Mouse (Mus musculus): ENCODE results near the gene Btg2. TPM values are rescaled to one million over a fixed set of nuclear protein-coding genes. Genes with fewer than 3 reads are reported as not detected.

Gene Btg2
- polyA plus RNA-seq, 1 experiment = 13.9 TPM

- peaks cover 53% of the 10 kb centered on the region for H3K4me1 ChIP-seq
- peaks cover 32% of the 10 kb centered on the region for H3K27me3 ChIP-seq (replicated peaks)
- H3K9me3 ChIP-seq = no peaks in the 10 kb centered on the region
- H3K4me3 ChIP-seq (replicated peaks) = no peak overlapping the region
- no peak for TF ChIP-seq FLI1 (IDR thresholded peaks at IDR 0.05; ENCODE audit: low read length)
- TF ChIP-seq GATA1 (IDR thresholded peaks at IDR 0.05; ENCODE audit: borderline replicate concordance, low read length) = no peak
- H3K36me3 ChIP-seq (replicated peaks; ENCODE audit: low read length) = no peaks in the 10 kb centered on the region
These were observed 29.4 kb downstream of the Btg2 start for GRCm38 (mm10) chr1:134049542-134049941.

GRCm38 (mm10) chr1:134048759-134049158 is 30.2 kb downstream of the Btg2 start:
- peaks cover 39% of the 10 kb centered on the region for H3K27me3 ChIP-seq (replicated peaks)

GRCm38 (mm10) chr1:134047431-134047830 is 31.5 kb downstream of the Btg2 start:
- no peaks in the 10 kb centered on the region for H3K9me3 ChIP-seq
- H3K36me3 ChIP-seq (replicated peaks; ENCODE audit: low read length) = no peaks in the 10 kb centered on the region
- no peak overlapping the region for H3K4me3 ChIP-seq (replicated peaks)
- TF ChIP-seq FLI1 (IDR thresholded peaks at IDR 0.05; ENCODE audit: low read length) (no peak), GATA1 (IDR thresholded peaks at IDR 0.05; ENCODE audit: borderline replicate concordance, low read length) (no peak)
- peaks cover 40% of the 10 kb centered on the region for H3K4me1 ChIP-seq
- H3K27me3 ChIP-seq (replicated peaks) = peaks cover 48% of the 10 kb centered on the region

More at GRCm38 (mm10) chr1:134048759-134049158, 30.2 kb downstream of the Btg2 start:
- Histone ChIP-seq H3K4me3 (replicated peaks) (peak overlapping the region; percentile 30), H3K9me3 (no peaks in the 10 kb centered on the region), H3K4me1 (peaks cover 47% of the 10 kb centered on the region), H3K36me3 (replicated peaks; ENCODE audit: low read length) (no peaks in the 10 kb centered on the region)
- TF ChIP-seq FLI1 (IDR thresholded peaks at IDR 0.05; ENCODE audit: low read length) = no peak
- TF ChIP-seq GATA1 (IDR thresholded peaks at IDR 0.05; ENCODE audit: borderline replicate concordance, low read length) = no peak

DNA sequence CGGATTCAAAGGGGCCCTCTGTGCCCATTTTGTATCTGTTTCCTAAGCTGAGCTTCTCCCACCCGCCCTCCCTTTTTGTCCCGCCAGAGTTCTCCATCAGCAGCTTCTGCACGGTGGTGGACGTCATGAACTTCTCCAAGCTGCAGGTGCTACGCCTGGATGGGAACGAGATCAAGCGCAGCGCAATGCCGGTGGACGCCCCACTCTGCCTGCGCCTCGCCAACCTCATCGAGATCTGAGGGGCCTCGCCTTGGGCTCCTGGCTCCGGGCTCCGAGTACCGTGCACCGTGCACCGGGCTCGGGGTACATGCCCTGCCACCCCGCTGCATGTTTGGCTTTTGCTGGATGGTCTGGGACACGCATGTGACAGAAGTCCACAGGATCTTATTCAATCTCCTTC is 32.5 kb downstream of the Btg2 start:
- Histone ChIP-seq H3K9me3 (no peaks in the 10 kb centered on the region), H3K36me3 (replicated peaks; ENCODE audit: low read length) (no peaks in the 10 kb centered on the region), H3K27me3 (replicated peaks) (peaks cover 48% of the 10 kb centered on the region), H3K4me1 (peaks cover 40% of the 10 kb centered on the region), H3K4me3 (replicated peaks) (no peak overlapping the region)
- TF ChIP-seq GATA1 (IDR thresholded peaks at IDR 0.05; ENCODE audit: borderline replicate concordance, low read length) (no peak), FLI1 (IDR thresholded peaks at IDR 0.05; ENCODE audit: low read length) (no peak)

GRCm38 (mm10) chr1:134045971-134046370 is 32.9 kb downstream of the Btg2 start:
- Histone ChIP-seq H3K27me3 (replicated peaks) (peaks cover 45% of the 10 kb centered on the region), H3K4me1 (peaks cover 36% of the 10 kb centered on the region), H3K36me3 (replicated peaks; ENCODE audit: low read length) (no peaks in the 10 kb centered on the region), H3K9me3 (no peaks in the 10 kb centered on the region), H3K4me3 (replicated peaks) (no peak overlapping the region)
- TF ChIP-seq GATA1 (IDR thresholded peaks at IDR 0.05; ENCODE audit: borderline replicate concordance, low read length) (no peak), FLI1 (IDR thresholded peaks at IDR 0.05; ENCODE audit: low read length) (no peak)

GRCm38 (mm10) chr1:134044805-134045204 is 34.1 kb downstream of the Btg2 start:
- TF ChIP-seq FLI1 (IDR thresholded peaks at IDR 0.05; ENCODE audit: low read length) (no peak), GATA1 (IDR thresholded peaks at IDR 0.05; ENCODE audit: borderline replicate concordance, low read length) (no peak)
- Histone ChIP-seq H3K27me3 (replicated peaks) (peaks cover 49% of the 10 kb centered on the region), H3K4me3 (replicated peaks) (no peak overlapping the region), H3K36me3 (replicated peaks; ENCODE audit: low read length) (no peaks in the 10 kb centered on the region), H3K9me3 (no peaks in the 10 kb centered on the region), H3K4me1 (peaks cover 26% of the 10 kb centered on the region)

GRCm38 (mm10) chr1:134042341-134042740 is 36.6 kb downstream of the Btg2 start:
- no peak for TF ChIP-seq FLI1 (IDR thresholded peaks at IDR 0.05; ENCODE audit: low read length)
- no peak for TF ChIP-seq GATA1 (IDR thresholded peaks at IDR 0.05; ENCODE audit: borderline replicate concordance, low read length)
- peaks cover 62% of the 10 kb centered on the region for H3K27me3 ChIP-seq (replicated peaks)
- H3K4me3 ChIP-seq (replicated peaks) = no peak overlapping the region

GRCm38 (mm10) chr1:134041900-134042299 is 37.0 kb downstream of the Btg2 start:
- Histone ChIP-seq H3K4me3 (replicated peaks) (no peak overlapping the region), H3K9me3 (no peaks in the 10 kb centered on the region), H3K4me1 (peaks cover 17% of the 10 kb centered on the region), H3K27me3 (replicated peaks) (peaks cover 62% of the 10 kb centered on the region), H3K36me3 (replicated peaks; ENCODE audit: low read length) (no peaks in the 10 kb centered on the region)
- no peak for TF ChIP-seq GATA1 (IDR thresholded peaks at IDR 0.05; ENCODE audit: borderline replicate concordance, low read length)

More at GRCm38 (mm10) chr1:134042341-134042740, 36.6 kb downstream of the Btg2 start:
- no peaks in the 10 kb centered on the region for H3K36me3 ChIP-seq (replicated peaks; ENCODE audit: low read length)
- H3K9me3 ChIP-seq = no peaks in the 10 kb centered on the region
- peaks cover 17% of the 10 kb centered on the region for H3K4me1 ChIP-seq

DNA sequence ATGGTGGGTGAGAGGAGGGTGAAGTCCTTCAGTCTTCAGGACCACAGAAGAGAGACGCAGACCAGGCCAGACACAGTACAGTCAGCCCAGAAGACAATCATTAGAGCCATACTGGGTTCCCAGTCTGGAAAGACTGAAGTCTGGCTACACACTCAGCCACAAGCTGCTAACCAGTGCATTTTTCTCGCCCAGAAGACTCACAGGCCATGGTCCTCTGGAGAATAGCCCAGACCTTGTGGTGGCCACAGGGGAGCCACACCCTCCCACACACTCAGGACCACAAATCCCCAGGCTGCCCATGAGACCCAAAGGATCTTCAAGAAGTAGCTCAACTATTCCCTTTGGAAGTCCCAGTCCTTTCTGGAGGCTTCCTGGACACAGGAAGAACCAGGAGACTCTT is 39.6 kb downstream of the Btg2 start:
- Histone ChIP-seq H3K36me3 (replicated peaks; ENCODE audit: low read length) (no peaks in the 10 kb centered on the region), H3K4me1 (peaks cover 4% of the 10 kb centered on the region; the same call in 1 of the 2 replicates), H3K27me3 (replicated peaks) (peaks cover 68% of the 10 kb centered on the region), H3K4me3 (replicated peaks) (no peak overlapping the region), H3K9me3 (peaks cover 4% of the 10 kb centered on the region; the same call in 1 of the 2 replicates)
- TF ChIP-seq GATA1 (IDR thresholded peaks at IDR 0.05; ENCODE audit: borderline replicate concordance, low read length) (no peak), FLI1 (IDR thresholded peaks at IDR 0.05; ENCODE audit: low read length) (no peak)

DNA sequence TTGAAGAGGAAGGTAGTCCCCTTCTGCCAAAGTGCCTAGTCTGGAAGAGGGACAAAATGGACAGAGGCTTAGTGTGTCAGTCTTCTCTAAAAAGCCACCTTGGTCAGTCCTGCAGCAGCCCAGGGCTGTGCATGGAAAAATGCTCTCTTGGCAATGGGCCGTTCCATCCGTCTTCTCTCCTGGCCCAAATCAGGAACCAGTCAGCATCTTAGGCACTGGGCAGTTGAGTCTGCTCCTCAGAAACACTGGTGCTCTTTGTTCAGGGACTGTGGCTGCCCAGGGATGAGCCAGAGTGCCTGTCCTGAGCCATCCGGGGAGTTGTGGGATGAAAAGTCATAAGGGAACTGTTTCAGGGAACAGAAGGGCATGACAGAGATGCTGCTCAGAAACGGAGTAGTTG is 40.6 kb downstream of the Btg2 start:
- H3K27me3 ChIP-seq (replicated peaks) = peaks cover 67% of the 10 kb centered on the region
- peaks cover under 1% of the 10 kb centered on the region; the same call in 1 of the 2 replicates for H3K4me1 ChIP-seq
- H3K4me3 ChIP-seq (replicated peaks) = no peak overlapping the region
- peaks cover 4% of the 10 kb centered on the region; the same call in 1 of the 2 replicates for H3K9me3 ChIP-seq
- TF ChIP-seq GATA1 (IDR thresholded peaks at IDR 0.05; ENCODE audit: borderline replicate concordance, low read length) = no peak
- TF ChIP-seq FLI1 (IDR thresholded peaks at IDR 0.05; ENCODE audit: low read length) = no peak
- H3K36me3 ChIP-seq (replicated peaks; ENCODE audit: low read length) = no peaks in the 10 kb centered on the region

GRCm38 (mm10) chr1:134037172-134037571 is 41.7 kb downstream of the Btg2 start, which contains the start of gene Fmod:
TSS of gene Fmod (plus strand) at chr1:134037254.
- Histone ChIP-seq H3K36me3 (replicated peaks; ENCODE audit: low read length) (no peaks in the 10 kb centered on the region), H3K9me3 (peaks cover 4% of the 10 kb centered on the region; the same call in 1 of the 2 replicates), H3K27me3 (replicated peaks) (peaks cover 70% of the 10 kb centered on the region), H3K4me3 (replicated peaks) (no peak within 1 kb of the TSS), H3K4me1 (no peaks in the 10 kb centered on the region)
- TF ChIP-seq FLI1 (IDR thresholded peaks at IDR 0.05; ENCODE audit: low read length) (no peak), GATA1 (IDR thresholded peaks at IDR 0.05; ENCODE audit: borderline replicate concordance, low read length) (no peak)
